Mouse (Mus musculus): Measurements from ENCODE around the gene Mtrex.

Gene Mtrex

DNA sequence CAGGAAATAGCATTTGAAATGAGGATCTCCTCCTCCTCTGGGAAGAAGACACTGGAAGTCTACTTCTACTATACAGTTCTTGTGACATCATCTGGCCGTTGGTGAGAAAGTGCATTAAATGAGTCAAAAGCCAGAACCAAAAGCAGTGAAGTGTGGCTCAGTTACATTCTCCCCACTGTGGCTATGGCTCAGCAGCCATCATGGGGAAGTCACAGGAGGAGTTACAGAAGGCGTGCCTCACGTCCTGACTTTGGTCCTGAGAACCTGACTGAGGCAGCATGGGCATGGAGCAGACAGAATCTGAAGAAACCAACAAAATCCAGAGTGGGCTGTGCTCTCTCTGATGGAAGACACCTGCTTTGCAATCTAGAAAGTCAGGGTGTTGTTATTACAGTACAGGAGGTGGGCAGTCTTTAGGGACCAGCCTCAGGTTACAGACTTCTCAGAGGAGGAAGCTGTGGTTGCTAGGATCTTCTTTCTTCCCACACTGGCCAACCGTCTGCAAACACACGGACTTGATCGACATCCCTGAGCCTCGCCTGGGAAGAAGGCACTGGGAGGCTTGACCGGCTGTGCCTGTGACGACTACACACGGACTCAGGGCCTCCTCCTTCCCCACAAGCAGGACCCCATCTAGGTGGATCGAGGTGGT lies 57.0 kb downstream of the Mtrex start:
- CTCF ChIA-PET = no interaction called here

DNA sequence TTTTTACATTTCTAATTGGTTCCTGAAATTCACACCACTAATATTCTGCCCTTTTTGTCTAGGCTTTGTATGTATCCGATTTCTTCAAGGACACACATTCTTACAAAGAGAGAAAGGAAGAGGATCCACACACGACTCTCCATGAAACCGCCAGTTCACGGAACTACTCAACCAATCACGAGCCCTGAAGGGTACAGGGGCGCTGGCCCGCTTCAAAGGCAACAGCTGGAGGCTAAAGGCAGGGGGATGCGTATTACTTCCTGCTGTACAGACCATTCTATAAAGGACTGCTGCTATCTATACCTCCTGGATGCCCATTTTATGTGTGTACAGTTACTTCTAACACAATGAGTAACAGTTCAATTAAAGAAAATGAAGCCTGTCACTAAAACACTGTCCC lies 59.8 kb downstream of the Mtrex start:
- CTCF ChIA-PET = no interaction called here

DNA sequence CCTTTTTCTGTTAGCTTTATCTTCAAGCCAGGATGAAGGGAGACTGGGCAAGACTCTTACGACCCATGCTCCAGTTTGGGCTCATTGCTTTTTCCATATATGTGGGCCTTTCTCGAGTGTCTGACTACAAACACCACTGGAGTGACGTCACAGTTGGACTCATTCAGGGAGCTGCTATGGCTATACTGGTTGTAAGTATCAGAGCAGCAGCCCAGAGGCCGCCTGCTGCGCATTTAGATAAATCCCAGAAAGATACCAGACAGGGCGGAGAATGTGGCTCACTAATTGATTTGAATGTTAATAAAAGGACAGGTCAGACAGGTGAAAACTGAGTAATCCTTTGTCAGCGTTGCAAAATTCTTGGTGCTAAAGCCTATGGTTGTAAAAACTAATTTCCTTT lies 60.4 kb downstream of the Mtrex start:
- CTCF ChIA-PET = no interaction called here

DNA sequence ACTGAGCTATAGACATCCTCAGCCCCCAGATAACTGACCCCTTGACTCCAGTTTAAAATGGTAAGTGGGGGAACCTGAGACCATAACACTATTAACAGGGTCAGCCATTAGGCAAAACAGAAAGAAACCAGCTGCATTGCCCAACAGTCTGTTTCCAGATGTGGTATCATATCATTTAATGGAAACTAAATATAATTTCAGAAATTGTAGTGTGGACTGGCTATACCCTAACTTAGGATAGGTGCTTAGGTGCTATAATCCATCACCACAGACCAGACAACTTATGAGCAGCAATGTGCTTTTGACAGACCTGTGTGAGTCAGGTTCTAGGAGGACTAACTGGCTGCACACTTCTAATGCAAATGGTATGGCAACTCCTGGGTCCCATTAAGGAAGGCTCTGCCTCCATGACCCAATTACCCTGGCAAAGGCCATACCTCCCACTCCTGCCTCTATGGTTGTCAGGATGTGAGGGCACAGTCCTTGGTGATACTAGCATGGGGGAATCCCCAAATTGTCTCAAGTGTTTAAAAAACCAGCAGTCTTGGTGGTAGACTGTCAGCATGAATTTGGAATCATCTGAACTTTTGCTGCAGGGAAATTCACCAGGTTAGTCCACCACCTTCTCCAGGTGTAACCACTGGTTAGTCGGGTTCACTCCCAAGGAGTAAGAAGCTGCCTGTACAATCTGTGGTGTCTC lies 64.1 kb downstream of the Mtrex start:
- CTCF ChIA-PET = no interaction called here

DNA sequence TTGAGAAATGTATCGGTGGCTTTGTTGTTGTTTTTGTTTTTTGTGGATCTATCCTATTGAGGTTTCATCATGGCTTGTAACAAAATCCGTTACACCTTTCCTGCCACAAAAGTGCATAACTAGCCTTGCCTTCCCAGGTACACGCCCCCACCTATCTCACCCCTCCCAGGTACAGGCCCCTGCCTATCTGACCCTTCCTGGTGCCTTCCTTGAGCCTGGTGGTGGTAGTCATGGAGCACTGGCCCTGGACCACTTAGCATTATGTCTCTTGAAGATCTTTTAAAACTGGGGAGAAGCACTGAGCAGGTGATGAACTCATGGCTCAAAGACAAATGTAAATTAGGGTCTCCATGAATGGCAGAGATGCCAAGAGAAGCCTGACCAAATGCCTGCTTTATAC lies 64.9 kb downstream of the Mtrex start:
- CTCF ChIA-PET = no interaction called here

DNA sequence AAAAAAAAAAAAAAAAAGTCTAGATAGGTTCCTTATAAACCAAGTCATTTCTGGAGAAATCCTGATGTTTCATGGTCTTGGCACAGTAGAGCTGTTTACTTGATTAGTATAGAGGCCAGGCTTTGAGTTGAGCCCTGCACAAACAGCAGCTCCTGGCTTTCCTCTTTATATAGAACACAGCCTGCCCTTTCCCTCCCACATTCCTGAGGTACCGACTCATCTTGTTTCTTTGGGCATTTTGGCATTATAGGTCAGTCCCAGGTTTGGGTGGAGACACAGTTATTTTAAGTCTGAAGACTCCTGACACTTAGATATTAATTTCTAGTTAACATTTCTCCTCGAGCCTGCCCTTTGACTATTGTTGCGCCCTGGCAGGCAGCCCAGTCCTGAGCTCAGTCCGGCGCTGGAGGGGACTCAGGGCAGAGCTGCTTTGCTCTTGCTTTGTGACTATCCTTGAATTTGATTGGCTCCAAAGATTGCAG lies 65.3 kb downstream of the Mtrex start:
- CTCF ChIA-PET = no interaction called here

DNA sequence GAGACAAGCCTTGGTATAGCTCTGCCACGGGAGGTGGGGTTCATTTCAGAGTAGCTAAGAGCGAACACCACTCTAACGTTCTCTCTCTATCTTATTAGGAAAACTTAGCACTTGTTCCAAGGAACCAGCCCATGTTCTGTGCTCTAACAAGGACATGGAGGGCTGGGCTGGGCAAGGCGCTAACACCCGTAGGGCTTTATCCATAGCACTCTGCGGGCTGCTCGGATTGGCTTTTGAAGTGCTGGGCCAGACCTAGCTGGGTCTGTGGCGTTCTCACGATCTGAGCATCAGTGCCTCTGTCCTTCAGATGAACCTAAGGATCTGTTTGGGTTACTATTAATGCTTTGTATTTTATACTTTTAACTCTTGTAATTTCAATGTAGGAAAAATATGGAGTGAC lies 66.3 kb downstream of the Mtrex start:
- CTCF ChIA-PET = no interaction called here

DNA sequence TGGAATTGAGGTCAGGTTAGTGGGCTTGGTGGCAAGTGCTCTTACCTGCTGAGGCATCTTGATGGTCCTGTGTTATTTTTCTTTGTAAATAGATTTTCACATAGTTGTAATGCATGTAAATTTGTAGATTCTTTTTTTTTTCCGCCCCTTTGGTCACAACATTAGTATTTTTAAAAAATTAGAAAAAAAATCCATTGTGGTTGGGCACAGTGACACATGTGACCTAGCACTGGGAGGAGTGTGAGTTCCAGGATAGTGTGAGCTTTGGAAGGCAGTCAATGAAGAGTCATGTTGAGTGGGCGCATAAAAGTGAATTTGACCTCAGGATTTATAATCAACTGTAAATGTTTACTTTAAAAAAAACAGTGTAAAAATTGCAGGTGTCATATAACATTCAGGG lies 66.8 kb downstream of the Mtrex start:
- CTCF ChIA-PET = no interaction called here

DNA sequence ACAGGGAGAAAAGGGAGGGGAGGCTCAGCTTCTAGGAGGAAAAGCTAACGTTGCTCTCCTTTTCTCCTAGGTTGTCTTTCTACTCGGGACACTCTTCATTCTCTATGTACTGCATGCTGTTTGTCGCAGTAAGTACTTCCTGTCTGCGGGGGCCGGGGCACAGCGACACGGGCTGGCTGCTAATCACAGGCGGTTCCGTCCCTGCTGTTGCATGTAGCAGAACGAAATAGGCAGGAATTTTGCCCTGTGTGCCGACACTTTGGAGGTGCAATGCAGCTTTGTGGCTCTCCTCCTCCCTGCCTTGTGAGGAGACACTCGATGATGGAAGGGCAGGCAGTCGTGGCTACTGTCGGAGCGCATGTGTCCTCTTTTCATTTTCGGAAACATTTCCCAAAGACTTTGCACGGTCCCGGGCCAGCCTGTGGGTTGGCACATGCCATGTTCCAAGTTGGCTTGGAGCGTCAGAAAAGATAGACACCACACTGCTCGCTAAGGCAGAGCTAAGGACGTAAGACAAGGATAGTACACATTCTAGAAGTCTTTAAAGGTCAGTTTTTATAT lies 67.5 kb downstream of the Mtrex start:
- CTCF ChIA-PET = no interaction called here

DNA sequence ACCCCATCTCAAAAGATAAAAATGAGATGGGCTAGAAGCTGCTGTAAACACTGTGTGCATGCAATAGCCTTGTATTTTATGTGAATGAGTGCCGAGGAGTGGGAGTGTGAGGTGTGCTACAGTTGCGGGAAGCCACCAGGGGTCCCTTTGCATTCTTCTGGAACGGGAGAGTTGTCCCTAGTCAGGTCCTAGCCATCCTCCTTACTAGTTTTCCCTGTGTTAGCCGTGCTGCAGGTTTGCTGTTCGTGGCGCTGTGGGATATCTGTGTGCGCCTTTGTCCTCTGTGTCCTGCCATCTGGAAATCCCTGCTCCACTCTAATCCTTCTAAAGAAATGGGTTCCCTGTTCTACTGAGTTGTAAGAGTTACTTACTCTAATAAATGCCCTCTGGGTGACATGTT lies 69.3 kb downstream of the Mtrex start:
- CTCF ChIA-PET = no interaction called here

DNA sequence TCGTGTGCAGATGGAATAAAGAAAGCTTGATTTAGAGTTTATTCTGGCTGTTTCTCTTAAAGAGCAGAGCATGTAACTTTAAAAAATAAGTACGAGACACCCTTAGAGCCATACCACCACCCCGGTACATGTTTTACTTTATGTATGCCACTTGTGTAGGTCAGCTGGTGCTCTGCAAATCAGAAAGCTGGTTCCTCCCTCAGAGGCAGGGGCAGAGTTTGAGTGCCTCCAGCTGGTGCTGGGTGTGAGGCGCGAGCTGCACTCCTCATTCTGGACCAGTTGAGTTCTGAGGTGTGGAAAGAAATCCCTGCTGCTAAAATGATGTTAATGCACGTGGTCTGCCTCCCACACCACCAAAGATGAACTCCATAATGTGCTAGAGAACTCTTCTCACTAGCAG lies 72.8 kb downstream of the Mtrex start:
- CTCF ChIA-PET = no interaction called here

DNA sequence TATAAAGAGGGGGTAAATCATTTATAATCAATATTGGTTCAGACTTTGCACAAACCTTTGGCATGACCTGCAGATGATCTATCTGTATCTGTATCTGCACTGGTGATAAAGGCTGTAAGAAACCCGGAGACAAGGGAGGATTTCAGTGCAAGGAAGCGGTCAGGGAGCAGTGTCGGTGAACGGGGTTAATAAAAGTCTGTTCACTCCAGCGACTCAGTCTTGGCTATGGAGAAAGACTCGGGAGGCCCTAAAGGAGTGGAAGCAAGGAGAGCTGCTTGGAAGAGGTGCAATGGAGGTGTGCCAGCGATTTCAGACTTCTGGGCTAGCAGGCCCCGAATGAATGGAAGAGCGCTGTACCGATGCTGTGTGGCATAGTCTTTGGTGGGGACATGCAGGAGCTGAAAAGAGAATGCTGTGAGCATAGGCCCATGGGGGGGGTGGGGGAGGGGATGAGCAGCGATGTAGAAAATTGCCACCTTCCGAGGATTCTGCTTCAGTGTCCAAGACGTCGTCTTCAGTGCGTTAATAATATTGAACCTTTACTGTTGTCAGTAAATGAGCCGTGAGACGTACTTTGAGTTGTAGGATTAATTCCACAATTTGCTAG lies 73.4 kb downstream of the Mtrex start:
- CTCF ChIA-PET = no interaction called here

DNA sequence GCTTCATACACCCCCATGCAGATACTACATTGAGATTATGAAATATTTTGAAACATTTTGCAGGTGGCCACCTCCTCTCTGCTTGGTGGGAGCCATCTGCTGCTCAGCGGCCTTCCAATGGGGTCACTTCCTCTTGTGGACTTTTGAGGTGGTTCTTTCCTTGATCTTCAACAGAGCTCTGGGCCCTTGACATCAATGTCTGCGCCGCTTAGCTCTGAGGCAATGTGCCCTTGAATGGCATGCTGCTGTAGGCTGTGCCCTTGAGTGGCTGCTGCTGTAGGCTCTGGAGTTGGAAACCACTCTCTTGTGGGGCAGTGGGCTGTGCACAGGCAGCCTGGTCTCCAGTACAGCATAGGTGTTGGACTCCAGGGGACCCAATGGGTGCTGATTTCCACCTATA lies 81.3 kb downstream of the Mtrex start:
- CTCF ChIA-PET = no interaction called here

DNA sequence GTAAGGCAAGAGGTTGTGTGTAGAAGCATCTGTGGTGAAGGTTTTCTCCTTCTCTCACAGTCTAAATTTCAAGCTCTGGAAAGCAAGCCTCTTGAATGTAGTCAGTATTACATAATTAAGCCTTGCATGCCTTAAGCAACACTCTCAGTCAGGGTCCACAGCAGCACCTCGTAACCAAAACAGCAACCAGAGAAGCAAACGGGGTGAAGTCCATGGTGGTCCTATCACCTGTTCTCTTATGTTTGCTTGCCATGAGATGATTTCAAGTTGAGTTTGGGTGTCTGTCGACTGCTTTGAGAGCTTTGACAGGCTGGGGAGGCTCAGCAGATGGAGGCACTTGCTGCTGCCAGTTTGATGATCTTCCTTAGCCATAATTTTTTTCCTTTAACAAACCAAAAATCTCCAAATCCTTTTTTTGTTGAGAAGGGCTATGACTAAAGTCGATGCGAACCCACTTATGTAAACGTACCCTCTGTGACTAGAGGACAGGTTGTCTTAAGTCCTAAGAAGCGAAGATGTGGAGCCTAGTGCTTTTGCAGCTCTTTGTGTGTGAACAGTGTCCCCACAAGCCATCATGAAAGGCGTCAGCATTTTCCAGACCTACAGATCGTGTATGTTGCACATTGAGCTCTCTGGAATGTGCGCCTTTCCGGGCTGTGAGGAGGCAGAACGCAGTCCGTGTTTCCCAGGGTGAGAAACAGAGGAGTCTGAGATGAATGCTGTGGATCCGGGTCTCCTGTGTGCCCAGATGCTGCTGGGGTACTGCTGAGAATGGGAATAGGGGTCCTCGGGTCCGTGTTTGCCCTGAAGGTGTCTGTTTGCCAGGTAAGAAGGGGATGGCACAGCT lies 86.7 kb downstream of the Mtrex start:
- CTCF ChIA-PET = no interaction called here

DNA sequence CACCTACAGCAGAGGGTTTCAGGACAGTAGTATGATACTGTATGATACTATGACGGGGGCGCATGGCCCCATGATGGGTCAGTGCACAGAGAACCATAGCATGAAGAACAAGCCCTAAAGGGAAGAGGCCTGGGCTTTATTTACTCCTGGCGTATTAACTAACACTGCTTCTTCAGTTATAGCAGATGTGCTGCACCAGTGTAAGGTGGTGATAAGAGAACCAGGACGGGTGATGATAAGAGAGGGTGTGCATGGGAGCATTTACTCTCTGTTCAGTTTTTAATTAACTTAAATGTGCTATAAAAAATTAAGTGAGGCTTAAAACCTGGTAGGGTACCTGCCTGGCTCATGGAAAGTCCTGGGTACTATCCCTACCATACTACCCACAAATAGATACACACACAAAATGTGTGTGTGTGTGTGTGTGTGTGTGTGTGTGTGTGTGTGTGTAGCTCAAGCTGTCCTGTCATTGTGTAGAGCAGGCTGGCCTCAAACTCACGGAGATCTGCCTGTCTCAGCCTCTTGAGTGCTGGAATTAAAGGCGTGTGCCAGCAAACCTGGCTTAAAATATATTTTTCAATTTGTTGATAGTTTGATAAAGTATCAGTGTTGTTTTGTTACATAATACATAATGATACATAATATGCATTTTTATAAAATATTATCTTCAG lies 88.5 kb downstream of the Mtrex start:
- CTCF ChIA-PET = no interaction called here

DNA sequence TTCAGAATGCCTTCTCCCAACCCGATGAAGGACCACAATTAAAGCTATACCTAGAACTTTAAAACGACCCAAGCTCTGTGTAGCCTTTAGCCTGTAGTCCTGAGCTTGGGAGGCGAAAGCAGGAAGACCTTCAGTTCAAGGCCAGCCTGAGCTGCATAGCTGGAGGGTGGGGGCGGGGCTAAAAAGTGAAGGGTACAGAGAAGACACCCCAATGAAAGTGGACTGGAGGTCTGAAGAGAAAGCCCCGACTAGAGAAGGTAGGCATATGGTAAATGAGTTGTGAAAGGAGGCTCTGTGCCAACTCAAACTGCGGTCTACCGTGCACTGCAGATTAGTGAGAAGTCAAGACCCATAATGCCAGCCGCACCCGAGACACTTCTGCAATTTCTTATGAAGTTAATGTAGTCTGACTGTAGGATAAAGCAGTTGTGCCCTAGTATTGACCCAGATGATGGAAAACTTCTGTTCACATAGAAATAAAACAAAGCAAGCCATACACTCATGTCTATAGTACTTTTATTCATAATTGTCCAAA lies 89.5 kb downstream of the Mtrex start:
- CTCF ChIA-PET = no interaction called here

DNA sequence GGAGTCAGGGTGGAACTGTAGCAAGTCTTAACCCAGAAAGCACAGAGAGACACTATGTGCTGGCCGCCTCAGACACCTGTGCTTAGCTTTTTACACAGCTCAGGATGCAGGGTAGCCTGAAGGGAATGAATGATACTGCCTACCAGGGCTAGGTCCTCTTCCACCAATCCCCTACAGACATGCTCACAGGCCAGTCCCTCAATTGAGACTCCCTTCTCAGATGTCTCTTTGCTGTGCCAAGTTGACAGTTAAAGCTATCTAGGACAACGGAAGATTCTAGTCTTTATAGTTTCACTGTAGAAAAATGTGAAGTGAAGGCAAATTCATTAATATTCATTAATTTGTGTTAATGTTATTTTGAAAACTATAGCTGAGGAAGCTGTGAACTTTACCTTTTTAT lies 90.2 kb downstream of the Mtrex start:
- CTCF ChIA-PET = no interaction called here

DNA sequence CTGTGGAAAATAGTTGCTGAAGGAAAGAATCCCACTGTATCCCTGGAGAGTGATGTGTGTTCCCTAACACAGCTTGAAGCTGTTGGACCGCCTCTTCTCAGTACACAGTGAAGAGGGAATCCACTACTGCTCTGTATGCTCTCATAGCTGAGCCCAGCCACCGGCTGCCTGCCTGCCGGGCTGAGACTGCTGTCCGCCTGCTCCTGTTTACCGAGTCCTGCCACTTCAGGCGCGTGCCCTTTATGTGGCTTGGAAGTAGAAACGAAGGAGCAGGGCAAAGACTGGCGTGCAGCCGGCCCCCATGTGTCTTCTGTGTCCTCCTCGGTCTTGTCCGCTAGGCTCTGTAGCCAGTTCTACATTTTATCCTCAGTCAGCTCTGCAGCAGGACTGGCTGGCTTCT lies 92.1 kb downstream of the Mtrex start:
- CTCF ChIA-PET = no interaction called here

DNA sequence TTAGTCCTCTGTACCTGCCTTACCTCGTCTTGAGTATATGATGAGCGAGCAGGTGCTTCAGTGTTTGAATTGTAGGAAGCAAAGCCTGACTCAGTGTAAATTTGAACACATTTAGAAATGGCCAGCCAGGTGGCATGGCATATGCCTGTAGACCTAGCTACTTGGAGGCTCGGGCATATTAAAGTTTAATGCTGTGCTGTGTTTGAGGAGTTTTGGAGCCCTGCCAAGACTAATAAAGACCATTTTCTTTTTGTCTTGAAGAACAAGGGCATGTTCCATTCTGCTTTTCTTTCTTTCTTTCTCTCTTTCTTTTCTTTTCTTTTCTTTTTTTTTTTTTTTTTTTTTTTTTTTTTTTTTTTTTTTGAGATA lies 93.3 kb downstream of the Mtrex start:
- CTCF ChIA-PET = no interaction called here

DNA sequence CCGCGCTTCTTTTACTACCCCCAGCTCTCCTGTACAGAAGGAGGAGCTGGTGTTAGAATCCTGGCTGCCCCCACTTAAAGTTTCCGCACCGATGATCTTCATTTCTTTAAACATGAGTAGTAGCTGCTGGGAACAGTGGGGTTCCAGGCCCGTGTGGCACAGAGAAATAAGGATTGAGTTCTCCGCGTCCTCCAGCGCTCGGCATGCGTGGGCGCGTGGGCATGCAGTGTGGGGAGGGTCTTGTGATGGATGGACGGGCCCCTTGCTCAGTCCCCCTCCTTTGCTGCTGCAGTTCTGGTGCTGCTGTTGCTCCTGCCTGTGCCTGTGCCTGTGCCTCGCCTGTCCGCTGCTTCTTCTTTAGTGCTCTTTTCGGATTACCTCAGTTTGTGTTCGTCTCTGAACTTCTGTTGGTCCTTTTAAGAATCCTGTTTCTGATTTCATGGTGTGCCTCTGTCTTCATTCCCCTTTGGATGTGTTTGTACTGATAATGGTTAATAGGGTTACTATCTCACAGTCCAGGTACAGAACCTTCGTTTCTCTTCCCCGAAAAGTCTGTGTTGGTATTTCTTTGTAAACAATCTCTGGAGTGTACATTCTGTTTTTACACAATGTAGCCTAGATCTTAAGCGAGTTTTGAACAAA lies 93.8 kb downstream of the Mtrex start:
- CTCF ChIA-PET = no interaction called here

DNA sequence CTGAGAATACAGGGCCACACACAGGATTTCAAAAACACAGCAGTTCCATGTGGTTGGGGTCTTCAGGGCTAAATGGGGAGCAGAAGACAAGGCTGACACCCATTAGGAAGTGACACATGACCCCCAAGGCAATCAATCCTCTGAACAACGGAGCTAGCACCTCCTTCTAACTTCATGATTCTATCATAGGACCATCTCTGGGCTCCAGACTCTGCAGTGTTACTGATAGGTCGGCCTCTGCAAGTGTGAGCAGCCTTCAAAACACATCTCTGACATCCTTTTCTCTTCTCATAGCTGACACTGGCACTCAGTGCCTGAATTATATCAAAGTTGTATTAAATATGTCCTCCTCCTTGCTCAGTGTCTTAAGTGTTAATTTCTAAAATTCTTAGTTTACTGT lies 94.6 kb downstream of the Mtrex start:
- CTCF ChIA-PET = no interaction called here

All from spleen, embryonic (tissue).